Mouse (Mus musculus): Measurements from ENCODE around the gene Pax4. TPM values are rescaled to one million over a fixed set of nuclear protein-coding genes. Genes with fewer than 3 reads are reported as not detected.

Pax4 gene
- total and polyA plus RNA-seq, 2 experiments: not detected

DNA sequence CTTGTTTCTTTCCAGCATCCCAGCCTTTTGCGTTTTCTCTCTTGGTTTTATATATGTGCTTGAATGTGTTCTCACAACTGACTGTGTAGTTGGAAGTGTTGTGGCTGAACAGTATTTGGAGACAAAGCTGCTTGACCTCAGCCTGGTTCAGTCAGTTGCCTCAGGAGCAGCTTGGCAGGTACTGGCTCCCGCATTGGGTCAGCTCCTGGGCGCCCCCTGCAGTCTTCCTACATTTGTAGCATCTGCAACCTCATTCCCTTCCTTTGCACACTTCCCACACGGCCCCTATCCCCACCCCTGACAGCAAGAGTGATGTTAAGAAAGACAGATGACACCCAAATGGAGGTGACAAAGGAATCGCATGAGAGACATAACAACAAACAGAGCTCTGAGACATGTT is 11.4 kb upstream of the Pax4 start:
- Histone ChIP-seq H3K36me3 (ENCODE audit: control insufficient read depth, insufficient read depth, low read length) (no peaks in the 10 kb centered on the region), H3K4me3 (ENCODE audit: insufficient read depth, low read depth, low read length) (no peak overlapping the region), H3K27ac (replicated peaks; ENCODE audit: insufficient read depth, low read depth, low read length) (no peak overlapping the region; the same call in 1 of the 2 replicates), H3K4me1 (ENCODE audit: control insufficient read depth, insufficient read depth, low read length) (peaks cover 18% of the 10 kb centered on the region), H3K9ac (ENCODE audit: low read depth, low read length) (no peak overlapping the region), H3K27me3 (ENCODE audit: control insufficient read depth, insufficient read depth, low read length) (no peaks in the 10 kb centered on the region), H3K79me2 (ENCODE audit: control insufficient read depth, insufficient read depth, low read length) (no peaks in the 10 kb centered on the region)
- DNase-seq (ENCODE audit: extremely low read depth, low read depth, low spot score): peak; percentile 74
- 6% methylated on average over 5 of the region's 5 CpGs for WGBS
- peak; percentile 93 for TF ChIP-seq CTCF (IDR thresholded peaks at IDR 0.05; ENCODE audit: low read depth, low read length)
- TF ChIP-seq POLR2A (IDR thresholded peaks at IDR 0.05; ENCODE audit: extremely low read depth, insufficient read depth, low read length): no peak

DNA sequence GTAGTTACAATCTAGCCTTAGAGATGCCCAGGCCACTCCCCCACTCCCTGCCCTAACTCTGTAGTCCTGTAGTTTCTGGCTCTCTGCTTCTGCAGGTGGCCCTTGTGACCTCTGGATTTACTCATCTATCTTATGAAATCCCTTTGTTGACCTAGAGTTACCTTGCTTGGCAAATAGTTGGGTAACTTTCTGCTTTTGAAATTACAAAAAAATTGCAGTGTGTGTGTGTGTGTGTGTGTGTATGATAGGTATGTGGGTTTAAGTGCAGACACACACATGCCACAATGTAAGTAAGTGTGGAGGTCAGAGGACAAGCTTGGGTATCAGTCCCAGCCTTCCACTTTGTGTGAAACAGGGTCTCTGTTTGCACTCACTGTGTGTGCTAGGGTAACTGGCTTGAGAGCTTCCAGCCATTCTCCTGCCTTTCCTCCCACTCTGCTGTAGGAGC is 10.1 kb upstream of the Pax4 start:
- Histone ChIP-seq H3K79me2 (ENCODE audit: control insufficient read depth, insufficient read depth, low read length) (no peaks in the 10 kb centered on the region), H3K27me3 (ENCODE audit: control insufficient read depth, insufficient read depth, low read length) (no peaks in the 10 kb centered on the region), H3K4me1 (ENCODE audit: control insufficient read depth, insufficient read depth, low read length) (peaks cover 18% of the 10 kb centered on the region), H3K36me3 (ENCODE audit: control insufficient read depth, insufficient read depth, low read length) (no peaks in the 10 kb centered on the region), H3K4me3 (ENCODE audit: insufficient read depth, low read depth, low read length) (no peak overlapping the region), H3K9ac (ENCODE audit: low read depth, low read length) (no peak overlapping the region; the same call in 1 of the 2 replicates), H3K27ac (replicated peaks; ENCODE audit: insufficient read depth, low read depth, low read length) (peak overlapping the region; percentile 83)
- peak; percentile 98 for DNase-seq (ENCODE audit: extremely low read depth, low read depth, low spot score)
- TF ChIP-seq CTCF (IDR thresholded peaks at IDR 0.05; ENCODE audit: low read depth, low read length): no peak

- 1% methylated on average over 12 of the region's 12 CpGs for WGBS
- no peak overlapping the region for H3K4me3 ChIP-seq (ENCODE audit: insufficient read depth, low read depth, low read length)
- H3K27me3 ChIP-seq (ENCODE audit: control insufficient read depth, insufficient read depth, low read length): peaks cover 6% of the 10 kb centered on the region; the same call in 1 of the 2 replicates
Observed at GRCm38 (mm10) chr6:28450977-28451376, 1.8 kb upstream of the Pax4 start.

DNA sequence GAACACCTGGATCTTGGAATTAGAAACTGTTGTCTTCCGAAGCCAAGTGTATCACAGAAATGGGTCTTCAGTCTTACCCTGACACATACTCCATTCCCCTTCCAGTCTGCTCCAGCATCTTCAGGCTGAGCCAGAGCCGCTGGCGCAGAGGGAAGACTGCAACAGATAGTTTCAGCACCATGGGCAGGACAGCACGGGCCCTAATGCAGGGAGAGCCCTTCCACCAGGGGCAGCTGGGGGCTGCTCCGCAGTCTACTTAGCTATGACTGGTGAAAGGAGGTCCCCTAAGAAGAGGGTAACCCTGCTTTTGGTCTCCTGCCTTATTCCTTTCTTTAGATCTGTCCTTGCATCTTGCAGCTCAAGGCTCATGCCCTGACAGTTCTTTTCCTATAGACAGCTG is 1.3 kb upstream of the Pax4 start:
- Histone ChIP-seq H3K4me1 (ENCODE audit: control insufficient read depth, insufficient read depth, low read length) (no peaks in the 10 kb centered on the region), H3K9ac (ENCODE audit: low read depth, low read length) (no peak overlapping the region), H3K27me3 (ENCODE audit: control insufficient read depth, insufficient read depth, low read length) (peaks cover 6% of the 10 kb centered on the region; the same call in 1 of the 2 replicates), H3K27ac (replicated peaks; ENCODE audit: insufficient read depth, low read depth, low read length) (no peak overlapping the region), H3K4me3 (ENCODE audit: insufficient read depth, low read depth, low read length) (no peak overlapping the region), H3K36me3 (ENCODE audit: control insufficient read depth, insufficient read depth, low read length) (no peaks in the 10 kb centered on the region), H3K79me2 (ENCODE audit: control insufficient read depth, insufficient read depth, low read length) (no peaks in the 10 kb centered on the region)
- no peak for DNase-seq (ENCODE audit: extremely low read depth, low read depth, low spot score)
- TF ChIP-seq POLR2A (IDR thresholded peaks at IDR 0.05; ENCODE audit: extremely low read depth, insufficient read depth, low read length): no peak
- TF ChIP-seq CTCF (IDR thresholded peaks at IDR 0.05; ENCODE audit: low read depth, low read length): no peak
- whole genome bisulfite sequencing: 20% methylated on average over 5 of the region's 5 CpGs

More at GRCm38 (mm10) chr6:28450977-28451376, 1.8 kb upstream of the Pax4 start:
- no peak overlapping the region for H3K27ac ChIP-seq (replicated peaks; ENCODE audit: insufficient read depth, low read depth, low read length)
- H3K4me1 ChIP-seq (ENCODE audit: control insufficient read depth, insufficient read depth, low read length): no peaks in the 10 kb centered on the region
- H3K79me2 ChIP-seq (ENCODE audit: control insufficient read depth, insufficient read depth, low read length): no peaks in the 10 kb centered on the region
- no peak for DNase-seq (ENCODE audit: extremely low read depth, low read depth, low spot score)
- TF ChIP-seq CTCF (IDR thresholded peaks at IDR 0.05; ENCODE audit: low read depth, low read length) (no peak), POLR2A (IDR thresholded peaks at IDR 0.05; ENCODE audit: extremely low read depth, insufficient read depth, low read length) (no peak)
- no peak overlapping the region for H3K9ac ChIP-seq (ENCODE audit: low read depth, low read length)
- no peaks in the 10 kb centered on the region for H3K36me3 ChIP-seq (ENCODE audit: control insufficient read depth, insufficient read depth, low read length)

DNA sequence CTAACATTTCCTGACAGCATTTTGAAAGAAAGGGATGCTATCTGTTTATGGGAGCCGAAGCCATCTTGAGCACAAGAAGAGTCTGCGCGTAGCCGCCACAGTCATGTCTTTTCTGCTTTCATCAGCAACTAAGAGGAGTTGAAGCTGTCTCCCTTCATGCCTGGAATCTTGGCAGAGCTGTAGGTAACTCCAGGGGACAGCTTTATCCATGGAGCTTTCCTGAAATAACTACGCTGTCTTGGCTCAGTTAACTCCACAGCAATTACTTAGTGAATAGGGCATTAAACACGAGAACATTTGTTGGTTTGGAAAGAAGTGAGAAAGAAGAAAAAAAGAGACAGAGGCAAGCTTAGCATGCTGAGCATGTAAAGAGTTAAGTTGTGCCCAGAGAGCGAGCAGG is 1.2 kb downstream of the Pax4 start:
- no peak for TF ChIP-seq POLR2A (IDR thresholded peaks at IDR 0.05; ENCODE audit: extremely low read depth, insufficient read depth, low read length)
- no peak for TF ChIP-seq CTCF (IDR thresholded peaks at IDR 0.05; ENCODE audit: low read depth, low read length)
- DNase-seq (ENCODE audit: extremely low read depth, low read depth, low spot score): no peak
- Histone ChIP-seq H3K9ac (ENCODE audit: low read depth, low read length) (no peak overlapping the region), H3K36me3 (ENCODE audit: control insufficient read depth, insufficient read depth, low read length) (no peaks in the 10 kb centered on the region), H3K27me3 (ENCODE audit: control insufficient read depth, insufficient read depth, low read length) (peaks cover 6% of the 10 kb centered on the region; the same call in 1 of the 2 replicates), H3K4me3 (ENCODE audit: insufficient read depth, low read depth, low read length) (no peak overlapping the region), H3K4me1 (ENCODE audit: control insufficient read depth, insufficient read depth, low read length) (no peaks in the 10 kb centered on the region), H3K79me2 (ENCODE audit: control insufficient read depth, insufficient read depth, low read length) (no peaks in the 10 kb centered on the region), H3K27ac (replicated peaks; ENCODE audit: insufficient read depth, low read depth, low read length) (no peak overlapping the region)
- WGBS: 88% methylated on average over 7 of the region's 7 CpGs

DNA sequence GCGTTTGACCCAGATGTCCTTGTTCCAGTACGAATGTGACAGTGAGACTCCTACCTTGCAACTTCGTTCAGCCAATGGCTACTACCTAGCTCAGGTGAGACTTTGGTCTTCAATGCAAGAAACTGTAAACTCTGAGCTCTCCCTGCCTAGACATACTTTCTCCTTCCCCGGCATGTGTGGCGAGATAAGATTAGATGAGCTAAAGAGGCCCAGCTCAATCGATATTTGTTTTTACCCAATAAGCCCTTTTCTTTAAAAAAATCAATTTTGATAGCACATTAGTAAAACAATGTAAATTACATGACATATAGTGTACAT is 17.7 kb downstream of the Pax4 start:
- Histone ChIP-seq H3K4me1 (ENCODE audit: control insufficient read depth, insufficient read depth, low read length) (no peaks in the 10 kb centered on the region), H3K4me3 (ENCODE audit: insufficient read depth, low read depth, low read length) (no peak overlapping the region), H3K27ac (replicated peaks; ENCODE audit: insufficient read depth, low read depth, low read length) (no peak overlapping the region), H3K27me3 (ENCODE audit: control insufficient read depth, insufficient read depth, low read length) (no peaks in the 10 kb centered on the region), H3K79me2 (ENCODE audit: control insufficient read depth, insufficient read depth, low read length) (no peaks in the 10 kb centered on the region), H3K36me3 (ENCODE audit: control insufficient read depth, insufficient read depth, low read length) (0 out of 2 replicates have a peak, but pooled peaks cover 2% of the 10 kb centered on the region), H3K9ac (ENCODE audit: low read depth, low read length) (no peak overlapping the region)
- 68% methylated on average over 6 of the region's 6 CpGs for WGBS
- TF ChIP-seq CTCF (IDR thresholded peaks at IDR 0.05; ENCODE audit: low read depth, low read length) (no peak), POLR2A (IDR thresholded peaks at IDR 0.05; ENCODE audit: extremely low read depth, insufficient read depth, low read length) (no peak)
- no peak for DNase-seq (ENCODE audit: extremely low read depth, low read depth, low spot score)

Data from liver, adult 2 months (tissue).